Mouse (Mus musculus) spleen, postnatal 4 days (tissue): ENCODE results near the gene Sf3a3.
"Not testable (repeated sequence)": the region's sequence is repeated elsewhere in the genome, so short reads cannot be mapped to it uniquely, and the experiment has no call there.

Experiments
- DNase-seq, 2 experiments: peaks; one replicate each; pipeline ENCODE4 v3.0.0; 2022; ENCODE audit warnings: low spot score in 2 of 2

Sf3a3 gene

GRCm38 (mm10) chr4:124700248-124700971 is 14.2 kb upstream of the Sf3a3 start, which contains the start of gene Fhl3:
Gene Fhl3, plus strand, starts transcription at chr4:124700701.
- peak; percentile 64 to 77 for DNase-seq

GRCm38 (mm10) chr4:124701052-124701845 is 13.3 kb upstream of the Sf3a3 start:
- DNase-seq: peak in 1 of 2 experiments; percentile 25

GRCm38 (mm10) chr4:124701916-124702315 is 12.7 kb upstream of the Sf3a3 start:
- no peak for DNase-seq

- no peak for DNase-seq
Measured at GRCm38 (mm10) chr4:124703406-124703805, 11.2 kb upstream of the Sf3a3 start.

GRCm38 (mm10) chr4:124703881-124704796 is 10.4 kb upstream of the Sf3a3 start:
- DNase-seq: no peak

- DNase-seq: no peak
Measured at GRCm38 (mm10) chr4:124704797-124705474, 9.6 kb upstream of the Sf3a3 start.

GRCm38 (mm10) chr4:124705661-124706269 is 8.8 kb upstream of the Sf3a3 start:
- no peak for DNase-seq

- DNase-seq: not testable (repeated sequence)
Measured at GRCm38 (mm10) chr4:124707381-124708199, 7.0 kb upstream of the Sf3a3 start.

GRCm38 (mm10) chr4:124708200-124708517 is 6.4 kb upstream of the Sf3a3 start:
- DNase-seq: not testable (repeated sequence)

- peak; percentile 76 to 86 for DNase-seq
Measured at GRCm38 (mm10) chr4:124708518-124709477, 5.8 kb upstream of the Sf3a3 start.

- DNase-seq: no peak
Measured at GRCm38 (mm10) chr4:124709961-124710446, 4.6 kb upstream of the Sf3a3 start.

GRCm38 (mm10) chr4:124710776-124711291 is 3.7 kb upstream of the Sf3a3 start:
- peak in 1 of 2 experiments; percentile 48 for DNase-seq

GRCm38 (mm10) chr4:124712618-124713017 is 2.0 kb upstream of the Sf3a3 start:
- no peak for DNase-seq

GRCm38 (mm10) chr4:124713850-124714249 is 726 bp upstream of the Sf3a3 start:
- DNase-seq: not testable (repeated sequence)

GRCm38 (mm10) chr4:124719101-124719500 is 4.5 kb downstream of the Sf3a3 start:
- no peak for DNase-seq

GRCm38 (mm10) chr4:124726121-124726520 is 11.5 kb downstream of the Sf3a3 start:
- no peak for DNase-seq

- DNase-seq: no peak
Measured at GRCm38 (mm10) chr4:124736952-124737351, 22.4 kb downstream of the Sf3a3 start.

- DNase-seq: no peak
Measured at GRCm38 (mm10) chr4:124737486-124737885, 22.9 kb downstream of the Sf3a3 start.
